Mouse (Mus musculus): Measurements from ENCODE around the gene Gm3373. TPM values are rescaled to one million over a fixed set of nuclear protein-coding genes. Genes with fewer than 3 reads are reported as not detected.
"Not testable (repeated sequence)": the region's sequence is repeated elsewhere in the genome, so short reads cannot be mapped to it uniquely, and the experiment has no call there.

Gene Gm3373
- 0.16 TPM in 1 of 2 replicates, not detected in the other for polyA plus RNA-seq (2015; fragmentation: Nextera tagmentation; extraction: Ambion mirVana)

- not testable (repeated sequence) for H3K27me3 ChIP-seq (replicated peaks; ENCODE audit: insufficient read depth, low read length); DNase-seq (ENCODE audit: low spot score); H3K36me3 ChIP-seq (ENCODE audit: insufficient read depth, low read length); H3K4me1 ChIP-seq (ENCODE audit: insufficient read depth, low read depth, low read length); H3K9me3 ChIP-seq (ENCODE audit: low read length); H3K4me2 ChIP-seq (replicated peaks; ENCODE audit: low read depth, low read length); H3K4me3 ChIP-seq (ENCODE audit: low read depth, low read length); H3K9ac ChIP-seq (replicated peaks; ENCODE audit: low read depth); H3K27ac ChIP-seq (ENCODE audit: low read length)
- WGBS = no CpG with 5 or more reads among the region's 37 CpGs
- peak; percentile 30; the same call in 1 of the 2 replicates for ATAC-seq
Observed at GRCm38 (mm10) chr14:5741477-5741876, at the start of gene Gm3373. Gm3373 (minus strand) TSS chr14:5741577.

GRCm38 (mm10) chr14:5687357-5687756, 54.0 kb downstream of the Gm3373 start, which contains the start of gene Gm9603:
Gm9603 (minus strand) TSS chr14:5687457.
- not testable (repeated sequence) for H3K27me3 ChIP-seq (replicated peaks; ENCODE audit: insufficient read depth, low read length); H3K4me3 ChIP-seq (ENCODE audit: low read depth, low read length); H3K36me3 ChIP-seq (ENCODE audit: insufficient read depth, low read length); H3K4me2 ChIP-seq (replicated peaks; ENCODE audit: low read depth, low read length); H3K9ac ChIP-seq (replicated peaks; ENCODE audit: low read depth); DNase-seq (ENCODE audit: low spot score); H3K4me1 ChIP-seq (ENCODE audit: insufficient read depth, low read depth, low read length); H3K9me3 ChIP-seq (ENCODE audit: low read length); H3K27ac ChIP-seq (ENCODE audit: low read length); ATAC-seq
- no CpG with 5 or more reads among the region's 2 CpGs for WGBS

Other genes with a start within 250 kb of the Gm3373 start
- gene Gm3488, start 239.9 kb downstream of the Gm3373 start, polyA plus RNA-seq (2015; fragmentation: Nextera tagmentation; extraction: Ambion mirVana) = 0.32 and 0.98 TPM in 2 replicates
- gene Gm3532, start 203.1 kb downstream of the Gm3373 start, polyA plus RNA-seq (2015; fragmentation: Nextera tagmentation; extraction: Ambion mirVana) = not detected in 2 replicates
- gene Gm8265, start 108.5 kb downstream of the Gm3373 start, polyA plus RNA-seq (2015; fragmentation: Nextera tagmentation; extraction: Ambion mirVana) = not detected in 2 replicates
- not detected in 2 replicates for gene Gm9603, start 54.1 kb downstream of the Gm3373 start, polyA plus RNA-seq (2015; fragmentation: Nextera tagmentation; extraction: Ambion mirVana)
- 0.14 and 0.44 TPM in 2 replicates for gene Gm3383, start 66.4 kb upstream of the Gm3373 start, polyA plus RNA-seq (2015; fragmentation: Nextera tagmentation; extraction: Ambion mirVana)
- gene Gm3424, start 88.8 kb upstream of the Gm3373 start, polyA plus RNA-seq (2015; fragmentation: Nextera tagmentation; extraction: Ambion mirVana) = not detected in 2 replicates
- 0.10 and 0.47 TPM in 2 replicates for gene Gm8237, start 138.8 kb upstream of the Gm3373 start, polyA plus RNA-seq (2015; fragmentation: Nextera tagmentation; extraction: Ambion mirVana)
- 0.36 and 0.46 TPM in 2 replicates for gene Gm3248, start 220.2 kb upstream of the Gm3373 start, polyA plus RNA-seq (2015; fragmentation: Nextera tagmentation; extraction: Ambion mirVana)
- not detected in 2 replicates for gene Gm3453, start 237.6 kb upstream of the Gm3373 start, polyA plus RNA-seq (2015; fragmentation: Nextera tagmentation; extraction: Ambion mirVana)

Data from lung, postnatal 0 days (tissue).